Mouse (Mus musculus) myocyte (in vitro differentiated cells): ENCODE data around the gene 0610040J01Rik.

ENCODE experiments used
- POLR2AphosphoS2 ChIP-seq: IDR thresholded peaks from one replicate; pipeline ENCODE4 v1.6.1; 2011; ENCODE audit warnings: low read depth, control low read depth; ENCODE audit not compliant: insufficient read length
- REST ChIP-seq: IDR thresholded peaks from one replicate; pipeline ENCODE4 v1.6.1; 2011; ENCODE audit warnings: mild to moderate bottlenecking, control low read depth, moderate library complexity; ENCODE audit not compliant: insufficient read depth, insufficient read length

DNA sequence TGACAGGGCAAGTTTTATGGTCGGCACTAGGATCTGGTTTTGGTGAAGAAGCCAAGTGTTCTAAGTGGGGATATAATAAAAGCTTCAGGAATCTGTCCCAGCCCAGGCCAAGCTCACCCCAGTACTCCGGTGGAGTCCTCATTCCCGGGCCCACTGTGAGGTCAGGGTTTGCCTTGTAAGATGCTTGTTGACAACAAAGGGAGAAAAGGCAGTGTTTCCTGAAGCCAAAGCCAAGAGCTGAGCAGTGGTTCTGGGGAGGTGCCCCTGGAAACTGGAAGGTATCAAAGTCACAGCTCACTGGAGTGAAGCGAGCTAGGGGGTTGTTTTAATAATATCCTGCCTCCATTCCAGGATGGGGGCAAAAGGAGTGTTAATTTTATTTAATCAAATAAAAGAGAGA lies 6.8 kb downstream of the 0610040J01Rik start:
- TF ChIP-seq REST = no peak
- no peak for TF ChIP-seq POLR2AphosphoS2
